Mouse (Mus musculus) hindbrain, embryonic 10.5 days (tissue): ENCODE measurements around the gene Ube3c. TPM values are rescaled to one million over a fixed set of nuclear protein-coding genes. Genes with fewer than 3 reads are reported as not detected.

Experiments used
- DNase-seq: peaks from one replicate; pipeline ENCODE4 v3.0.0-alpha.2; 2017; ENCODE audit warnings: low spot score
- H3K27ac ChIP-seq: fragments of 300-500 bp; sonication (generic); 2 replicates; pipeline ENCODE4 v1.5.1; 2016; ENCODE audit warnings: mild to moderate bottlenecking, moderate library complexity
- H3K27me3 ChIP-seq: fragments of 300-500 bp; sonication (generic); 2 replicates; pipeline ENCODE4 v1.6.1; 2016; ENCODE audit warnings: mild to moderate bottlenecking; ENCODE audit not compliant: poor library complexity, insufficient read depth, severe bottlenecking
- H3K36me3 ChIP-seq: fragments of 300-500 bp; sonication (generic); 2 replicates; pipeline ENCODE4 v1.6.1; 2016; ENCODE audit warnings: mild to moderate bottlenecking, moderate library complexity
- H3K4me1 ChIP-seq: fragments of 300-500 bp; sonication (generic); replicated peaks from 2 replicates; pipeline ENCODE4 v1.6.1; 2016; ENCODE audit warnings: mild to moderate bottlenecking
- H3K4me3 ChIP-seq: fragments of 300-500 bp; sonication (generic); 2 replicates; pipeline ENCODE4 v1.5.1; 2016; ENCODE audit warnings: mild to moderate bottlenecking, moderate library complexity
- H3K9me3 ChIP-seq: fragments of 300-500 bp; sonication (generic); 2 replicates; pipeline ENCODE4 v1.6.1; 2016; ENCODE audit warnings: mild to moderate bottlenecking, moderate library complexity
- WGBS: fragments of 180-500 bp; shearing (Covaris S2); methylation state at CpG from one replicate; pipeline ENCODE4 v1.1.7; 2016; 5-methylcytosine and 5-hydroxymethylcytosine counted together
- polyA plus RNA-seq: library from polyadenylated mRNA; unstranded; fragments of >200 nt; fragmentation: Nextera tagmentation; extraction: Ambion mirVana; gene quantifications from 2 replicates; pipeline ENCODE4 v1.2.1, GENCODE M21; 2016

The Ube3c gene
- polyA plus RNA-seq, 1 experiment from 2014 or later = 23.7 TPM

DNA sequence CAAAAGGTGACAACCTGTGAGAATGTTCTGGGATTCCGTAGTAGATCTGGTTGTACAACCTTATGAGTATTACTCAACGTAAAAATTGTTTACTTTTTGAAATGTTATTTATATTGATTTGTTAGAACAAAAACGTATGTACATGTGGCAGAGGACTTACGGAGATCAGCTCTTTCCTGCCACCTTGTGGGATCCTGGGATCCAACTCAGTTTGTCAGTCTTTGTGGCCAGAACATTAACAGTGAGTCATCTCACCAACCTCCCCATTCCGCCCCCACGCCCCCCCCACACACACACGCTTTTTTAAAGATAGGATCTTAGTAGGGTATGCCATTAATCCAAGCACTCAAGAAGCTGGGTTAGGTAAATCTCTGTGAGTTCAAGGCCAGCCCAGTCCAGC is 119.3 kb downstream of the Ube3c start:
- no peaks in the 10 kb centered on the region for H3K9me3 ChIP-seq
- 69% methylated on average over 7 of the region's 7 CpGs for WGBS
- H3K36me3 ChIP-seq = no peaks in the 10 kb centered on the region
- no peaks in the 10 kb centered on the region for H3K4me1 ChIP-seq
- DNase-seq = no peak
- no peak overlapping the region for H3K4me3 ChIP-seq
- H3K27ac ChIP-seq = no peak overlapping the region
- H3K27me3 ChIP-seq = no peaks in the 10 kb centered on the region

DNA sequence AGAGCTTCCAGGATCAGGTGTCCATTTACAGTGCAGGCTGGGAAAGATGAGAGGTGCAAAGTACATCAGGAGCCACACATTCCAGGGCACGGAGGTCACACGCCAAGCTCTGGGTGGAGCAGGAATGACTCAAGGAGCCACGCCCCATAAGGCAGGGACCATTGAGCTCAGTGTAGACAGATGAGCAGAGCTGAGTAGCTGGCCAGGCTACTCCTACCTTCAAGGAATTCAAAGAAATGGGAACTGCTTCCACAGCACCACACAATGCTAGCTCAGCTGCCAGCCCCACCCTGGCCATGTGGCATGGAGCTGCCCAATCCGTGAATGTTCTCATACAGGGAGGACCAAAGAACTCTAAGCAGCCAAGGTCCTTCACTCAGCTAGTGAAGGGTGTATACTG is 129.5 kb downstream of the Ube3c start:
- DNase-seq = no peak
- Histone ChIP-seq H3K9me3 (no peaks in the 10 kb centered on the region), H3K4me1 (no peaks in the 10 kb centered on the region), H3K27me3 (no peaks in the 10 kb centered on the region), H3K27ac (no peak overlapping the region), H3K36me3 (no peaks in the 10 kb centered on the region), H3K4me3 (no peak overlapping the region)
- WGBS = 90% methylated on average over 4 of the region's 4 CpGs

DNA sequence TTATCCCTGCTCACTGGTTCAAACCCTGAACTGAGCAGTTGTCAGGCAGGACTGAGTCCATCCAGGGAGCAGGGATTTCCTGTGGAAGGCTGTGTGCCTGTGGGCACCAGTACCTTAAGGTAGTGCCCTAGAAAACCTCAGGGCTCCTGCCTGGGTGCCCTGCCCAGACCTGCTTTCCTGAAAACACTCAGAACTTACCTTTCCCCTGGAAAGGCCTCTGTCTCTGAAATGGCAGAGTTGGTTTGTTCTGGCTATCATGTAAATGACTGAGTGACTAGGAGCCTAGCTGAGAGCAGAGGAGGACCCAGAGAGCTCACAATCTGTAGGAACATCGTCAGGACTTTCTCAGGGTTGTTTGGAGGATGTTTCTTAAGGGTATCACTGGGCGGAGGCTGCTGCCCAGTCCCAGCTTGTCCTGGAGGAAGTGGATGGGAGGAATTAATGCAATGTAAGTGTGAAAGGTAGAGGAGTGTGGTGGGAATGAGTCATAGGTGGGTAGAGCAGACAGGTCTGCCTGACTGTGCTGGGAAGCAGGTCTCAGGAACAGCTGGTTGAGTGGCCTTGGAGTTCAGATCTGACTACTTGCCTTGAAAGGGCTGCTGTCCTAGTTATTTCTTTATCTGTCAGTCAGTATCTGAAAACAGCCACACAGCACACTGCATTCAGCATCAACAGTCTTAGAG is 130.6 kb downstream of the Ube3c start:
- Histone ChIP-seq H3K4me1 (no peaks in the 10 kb centered on the region), H3K36me3 (no peaks in the 10 kb centered on the region), H3K27me3 (no peaks in the 10 kb centered on the region), H3K27ac (no peak overlapping the region), H3K9me3 (no peaks in the 10 kb centered on the region), H3K4me3 (no peak overlapping the region)
- DNase-seq = no peak
- WGBS = 83% methylated on average over 2 of the region's 2 CpGs

DNA sequence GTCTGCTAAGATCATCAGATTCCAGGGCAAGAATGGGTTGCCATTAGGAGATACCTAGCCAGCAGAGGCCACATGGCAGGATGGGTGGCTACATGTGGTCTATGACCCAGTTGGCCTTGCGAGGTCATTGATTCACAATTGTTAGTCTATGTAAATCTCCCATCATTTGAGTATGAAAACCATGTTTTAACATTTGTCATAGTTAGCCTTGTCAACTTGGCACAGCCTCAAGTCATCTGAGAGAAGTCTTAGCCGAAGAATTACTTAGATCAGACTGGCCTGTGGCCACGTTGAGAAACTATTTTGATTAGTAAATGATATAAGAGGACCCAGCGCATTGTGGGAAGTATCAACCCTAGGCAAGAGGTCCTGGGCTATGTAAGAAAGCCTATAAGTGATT is 138.2 kb downstream of the Ube3c start:
- Histone ChIP-seq H3K9me3 (no peaks in the 10 kb centered on the region), H3K27me3 (no peaks in the 10 kb centered on the region), H3K4me3 (no peak overlapping the region), H3K36me3 (no peaks in the 10 kb centered on the region), H3K4me1 (no peaks in the 10 kb centered on the region), H3K27ac (no peak overlapping the region)
- WGBS = 88% methylated on average over 4 of the region's 4 CpGs
- no peak for DNase-seq

DNA sequence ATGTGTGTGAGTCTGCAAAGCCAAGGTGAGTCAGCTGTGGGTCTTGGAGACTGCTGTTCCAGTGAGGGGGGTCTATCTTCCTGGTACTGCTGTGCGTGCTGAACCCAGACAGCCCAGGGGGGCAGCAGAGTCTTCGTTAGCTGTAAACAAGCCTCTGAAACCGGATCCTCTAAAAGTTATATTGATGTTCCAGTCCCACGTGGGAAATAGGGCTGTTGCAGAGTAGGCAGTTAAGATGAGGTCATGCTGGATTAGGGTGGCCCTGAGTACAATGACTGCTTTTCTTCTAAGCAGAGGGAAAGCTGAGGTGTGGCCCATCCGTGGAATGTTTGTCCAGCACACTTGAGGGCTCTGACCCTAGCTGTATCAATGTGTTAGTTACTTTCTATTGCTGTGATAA is 139.2 kb downstream of the Ube3c start:
- 34% methylated on average over 5 of the region's 5 CpGs for WGBS
- no peak for DNase-seq

DNA sequence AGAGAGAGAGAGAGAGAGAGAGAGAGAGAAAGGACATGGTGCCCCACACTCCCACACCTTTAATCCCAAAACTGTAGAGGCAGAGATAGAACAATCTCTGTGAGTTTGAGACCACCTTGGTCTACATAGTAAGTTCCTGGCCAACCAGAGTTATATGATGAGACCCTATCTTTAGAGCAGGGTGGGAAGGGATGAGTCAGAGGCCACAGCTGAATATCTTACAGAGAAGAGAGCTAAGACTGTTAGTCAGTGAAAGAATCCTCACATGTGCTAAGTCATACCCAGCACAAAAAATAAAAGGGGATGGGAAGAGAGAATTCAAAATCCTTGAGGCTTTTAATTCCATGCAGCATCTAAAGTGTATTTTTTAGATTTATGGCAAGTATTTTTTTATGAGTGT is 142.6 kb downstream of the Ube3c start:
- Histone ChIP-seq H3K27ac (no peak overlapping the region), H3K9me3 (no peaks in the 10 kb centered on the region), H3K27me3 (no peaks in the 10 kb centered on the region), H3K36me3 (no peaks in the 10 kb centered on the region), H3K4me1 (no peaks in the 10 kb centered on the region), H3K4me3 (no peak overlapping the region)
- DNase-seq = no peak

More for the DNA sequence above, 139.2 kb downstream of the Ube3c start:
- no peak overlapping the region for H3K4me3 ChIP-seq
- H3K9me3 ChIP-seq = no peaks in the 10 kb centered on the region
- H3K27ac ChIP-seq = no peak overlapping the region
- H3K4me1 ChIP-seq = no peaks in the 10 kb centered on the region
- no peaks in the 10 kb centered on the region for H3K27me3 ChIP-seq
- no peaks in the 10 kb centered on the region for H3K36me3 ChIP-seq

DNA sequence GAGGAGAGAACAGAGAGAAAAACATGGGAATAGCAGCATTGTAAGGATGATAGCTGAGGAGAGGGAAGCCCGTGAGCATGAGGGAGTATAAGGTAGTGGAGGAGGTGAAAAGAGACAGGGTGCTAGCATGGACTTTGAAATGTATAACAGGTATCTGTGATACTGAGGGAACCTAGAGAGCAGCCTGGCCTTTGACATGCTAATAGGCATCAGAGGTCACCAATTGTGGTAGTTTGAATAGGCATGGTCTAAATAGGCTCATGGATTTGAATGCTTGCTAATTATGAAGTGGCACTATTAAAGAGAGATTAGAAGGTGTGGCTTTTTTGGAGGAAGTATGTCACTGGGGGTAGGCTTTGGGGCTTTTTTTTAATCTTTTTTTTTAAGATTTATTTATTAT is 143.9 kb downstream of the Ube3c start:
- H3K27me3 ChIP-seq = no peaks in the 10 kb centered on the region
- no peaks in the 10 kb centered on the region for H3K36me3 ChIP-seq
- DNase-seq = no peak
- WGBS = 57% methylated on average over 1 of the region's 1 CpGs
- H3K4me3 ChIP-seq = no peak overlapping the region
- H3K27ac ChIP-seq = no peak overlapping the region
- no peaks in the 10 kb centered on the region for H3K4me1 ChIP-seq
- no peaks in the 10 kb centered on the region for H3K9me3 ChIP-seq

DNA sequence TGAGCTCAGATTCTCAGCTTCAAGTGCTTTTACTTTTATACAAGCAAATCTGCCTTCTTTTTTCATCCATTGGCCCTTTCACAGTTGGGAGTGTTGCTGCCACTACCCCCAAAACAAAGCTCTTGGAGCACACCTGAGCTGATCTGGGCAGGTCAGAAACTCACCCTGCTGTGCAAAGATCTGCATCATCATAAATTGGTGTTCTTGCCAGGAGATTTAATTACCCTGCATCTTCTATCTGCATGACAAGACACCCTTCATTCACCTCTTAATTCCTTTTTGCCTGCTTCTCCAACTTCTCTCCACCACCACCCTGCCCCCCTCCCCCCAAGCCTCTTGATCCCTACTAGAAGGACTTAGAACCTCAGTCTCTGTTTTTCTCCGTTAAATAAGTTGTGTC is 152.1 kb downstream of the Ube3c start:
- H3K4me3 ChIP-seq = no peak overlapping the region
- no peaks in the 10 kb centered on the region for H3K36me3 ChIP-seq
- 12% methylated on average over 1 of the region's 1 CpGs for WGBS
- H3K9me3 ChIP-seq = no peaks in the 10 kb centered on the region
- no peak for DNase-seq
- no peaks in the 10 kb centered on the region for H3K4me1 ChIP-seq
- H3K27me3 ChIP-seq = no peaks in the 10 kb centered on the region
- no peak overlapping the region for H3K27ac ChIP-seq

DNA sequence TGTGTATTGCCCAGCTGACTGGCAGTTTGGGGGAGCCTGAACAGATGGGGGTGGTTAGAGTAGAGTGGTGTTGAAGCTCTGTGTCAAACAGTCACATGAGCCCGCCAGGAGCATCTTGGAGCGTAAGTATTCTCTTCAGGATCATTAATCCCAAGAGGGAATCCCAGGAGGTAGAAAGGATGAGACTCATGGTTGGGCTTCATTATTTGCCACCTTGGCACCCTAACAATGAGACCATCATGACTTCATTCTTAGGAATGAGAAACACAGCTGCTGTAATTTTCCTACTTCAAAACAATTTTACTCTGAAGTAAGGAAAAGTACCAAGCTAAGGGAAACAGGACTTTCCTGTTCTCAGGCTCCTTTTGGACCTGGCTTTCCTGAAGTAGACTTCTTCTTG is 156.3 kb downstream of the Ube3c start:
- WGBS = 92% methylated on average over 2 of the region's 2 CpGs
- Histone ChIP-seq H3K9me3 (no peaks in the 10 kb centered on the region), H3K27me3 (no peaks in the 10 kb centered on the region), H3K36me3 (no peaks in the 10 kb centered on the region), H3K27ac (no peak overlapping the region), H3K4me3 (no peak overlapping the region), H3K4me1 (no peaks in the 10 kb centered on the region)
- no peak for DNase-seq

Other genes starting within 250 kb of the Ube3c start
- gene Lmbr1, start 190.9 kb upstream of the Ube3c start, polyA plus RNA-seq = 9.0 and 11.0 TPM in 2 replicates
- 22.4 and 32.8 TPM in 2 replicates for gene Nom1, start 134.6 kb upstream of the Ube3c start, polyA plus RNA-seq
- 0.06 and 0.16 TPM in 2 replicates for gene Mnx1, start 90.8 kb upstream of the Ube3c start, polyA plus RNA-seq
- 167 and 173 TPM in 2 replicates for gene Dnajb6, start 166.4 kb downstream of the Ube3c start, polyA plus RNA-seq
- not detected in 2 replicates for gene Gm5129, start 166.7 kb downstream of the Ube3c start, polyA plus RNA-seq